Mouse (Mus musculus) heart, embryonic 10.5 days (tissue): ENCODE results near the gene Pdcd6. TPM values are rescaled to one million over a fixed set of nuclear protein-coding genes. Genes with fewer than 3 reads are reported as not detected.

ENCODE experiments used
- DNase-seq: peaks from one replicate; pipeline ENCODE4 v3.0.0-alpha.2; 2017; ENCODE audit warnings: low spot score
- H3K27ac ChIP-seq: fragments of 300-500 bp; sonication (generic); 2 replicates; pipeline ENCODE4 v1.5.1; 2016; ENCODE audit warnings: mild to moderate bottlenecking
- H3K27me3 ChIP-seq: fragments of 300-500 bp; sonication (generic); 2 replicates; pipeline ENCODE4 v1.6.1; 2016; ENCODE audit warnings: mild to moderate bottlenecking; ENCODE audit not compliant: poor library complexity, insufficient read depth, severe bottlenecking
- H3K36me3 ChIP-seq: fragments of 300-500 bp; sonication (generic); 2 replicates; pipeline ENCODE4 v1.6.1; 2016; ENCODE audit warnings: mild to moderate bottlenecking, moderate library complexity
- H3K4me1 ChIP-seq: fragments of 300-500 bp; sonication (generic); 2 replicates; pipeline ENCODE4 v1.6.1; 2016; ENCODE audit warnings: mild to moderate bottlenecking
- H3K4me3 ChIP-seq: fragments of 300-500 bp; sonication (generic); 2 replicates; pipeline ENCODE4 v1.5.1; 2016; ENCODE audit warnings: mild to moderate bottlenecking, moderate library complexity
- H3K9me3 ChIP-seq: fragments of 300-500 bp; sonication (generic); 2 replicates; pipeline ENCODE4 v1.6.1; 2016; ENCODE audit warnings: mild to moderate bottlenecking, moderate library complexity
- WGBS: fragments of 180-500 bp; shearing (Covaris S2); methylation state at CpG from one replicate; pipeline ENCODE4 v1.1.7; 2016; 5-methylcytosine and 5-hydroxymethylcytosine counted together
- polyA plus RNA-seq: library from polyadenylated mRNA; unstranded; fragments of >200 nt; fragmentation: Nextera tagmentation; extraction: Ambion mirVana; gene quantifications from 2 replicates; pipeline ENCODE4 v1.2.1, GENCODE M21; 2016

The Pdcd6 gene
- polyA plus RNA-seq, 1 experiment from 2014 or later: 126 TPM

DNA sequence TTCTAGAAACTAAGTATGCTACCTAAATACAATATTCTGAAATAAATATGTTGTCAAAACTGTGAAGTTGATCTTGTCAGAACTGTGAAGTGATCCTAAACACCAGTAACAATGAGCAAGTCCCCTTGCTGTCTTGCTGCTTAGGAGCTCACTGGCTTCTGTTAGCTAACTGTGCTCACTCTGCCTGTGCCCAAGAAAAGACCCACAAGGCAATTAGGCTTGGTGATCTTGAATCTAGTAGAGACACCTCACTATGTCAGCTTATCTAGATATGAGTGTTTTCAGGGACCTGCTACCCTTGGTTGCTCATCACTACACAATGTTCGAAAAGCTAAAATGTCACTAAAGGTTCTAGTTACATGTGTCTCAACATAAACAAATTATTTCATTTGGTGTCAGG, 11.6 kb downstream of the Pdcd6 start:
- DNase-seq: no peak
- Histone ChIP-seq H3K36me3 (peaks cover 82% of the 10 kb centered on the region), H3K27me3 (no peaks in the 10 kb centered on the region), H3K4me3 (no peak overlapping the region), H3K27ac (no peak overlapping the region), H3K4me1 (no peaks in the 10 kb centered on the region), H3K9me3 (no peaks in the 10 kb centered on the region)
- 94% methylated on average over 1 of the region's 1 CpGs for WGBS

GRCm38 (mm10) chr13:74305380-74305779, 12.0 kb downstream of the Pdcd6 start:
- DNase-seq: no peak
- no peak overlapping the region for H3K27ac ChIP-seq
- peaks cover 78% of the 10 kb centered on the region for H3K36me3 ChIP-seq
- WGBS: 86% methylated on average over 6 of the region's 6 CpGs
- H3K9me3 ChIP-seq: no peaks in the 10 kb centered on the region
- H3K27me3 ChIP-seq: no peaks in the 10 kb centered on the region
- H3K4me1 ChIP-seq: no peaks in the 10 kb centered on the region
- H3K4me3 ChIP-seq: no peak overlapping the region

- H3K4me1 ChIP-seq: no peaks in the 10 kb centered on the region
- no peak for DNase-seq
- no peaks in the 10 kb centered on the region for H3K9me3 ChIP-seq
- H3K36me3 ChIP-seq: peaks cover 51% of the 10 kb centered on the region
- H3K4me3 ChIP-seq: no peak overlapping the region
- WGBS: 83% methylated on average over 10 of the region's 10 CpGs
- H3K27ac ChIP-seq: no peak overlapping the region
- no peaks in the 10 kb centered on the region for H3K27me3 ChIP-seq
Measured at GRCm38 (mm10) chr13:74302050-74303037, 15.0 kb downstream of the Pdcd6 start.

DNA sequence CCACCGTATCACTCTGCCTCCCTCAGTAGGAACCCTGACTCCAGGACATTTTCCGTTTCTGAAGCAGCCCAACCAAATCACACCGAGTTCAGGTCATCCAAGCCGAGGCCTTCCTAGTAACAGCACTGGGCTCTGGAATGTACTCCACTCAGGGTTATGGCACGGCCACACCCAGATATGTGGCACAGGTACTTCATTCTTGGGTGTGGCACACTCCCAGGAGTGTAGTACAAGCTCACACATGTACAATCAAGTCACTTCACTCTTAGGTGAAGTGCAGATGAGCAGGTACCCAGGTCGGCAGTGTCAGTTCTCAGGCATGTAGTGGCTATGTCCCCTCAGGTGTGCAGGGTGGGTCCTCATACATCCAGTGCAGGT, 15.8 kb downstream of the Pdcd6 start:
- Histone ChIP-seq H3K36me3 (peaks cover 44% of the 10 kb centered on the region), H3K27me3 (no peaks in the 10 kb centered on the region), H3K4me3 (no peak overlapping the region), H3K9me3 (no peaks in the 10 kb centered on the region), H3K4me1 (no peaks in the 10 kb centered on the region), H3K27ac (no peak overlapping the region)
- no peak for DNase-seq
- WGBS: 71% methylated on average over 6 of the region's 6 CpGs

- Histone ChIP-seq H3K27me3 (no peaks in the 10 kb centered on the region), H3K4me3 (no peak overlapping the region), H3K4me1 (no peaks in the 10 kb centered on the region), H3K36me3 (peaks cover 39% of the 10 kb centered on the region), H3K9me3 (no peaks in the 10 kb centered on the region), H3K27ac (no peak overlapping the region)
- DNase-seq: peak; percentile 83
- 41% methylated on average over 4 of the region's 4 CpGs for WGBS
Measured at GRCm38 (mm10) chr13:74300925-74301606, 16.3 kb downstream of the Pdcd6 start.

GRCm38 (mm10) chr13:74296376-74296775, 21.0 kb downstream of the Pdcd6 start:
- Histone ChIP-seq H3K36me3 (no peaks in the 10 kb centered on the region), H3K4me1 (no peaks in the 10 kb centered on the region), H3K27me3 (peaks cover 25% of the 10 kb centered on the region), H3K9me3 (no peaks in the 10 kb centered on the region), H3K4me3 (no peak overlapping the region), H3K27ac (no peak overlapping the region)
- DNase-seq: no peak
- WGBS: 73% methylated on average over 7 of the region's 7 CpGs

GRCm38 (mm10) chr13:74292167-74292566, 25.2 kb downstream of the Pdcd6 start, which contains the start of gene Ahrr:
TSS of gene Ahrr (minus strand) at chr13:74292331.
- WGBS: 1% methylated on average over 27 of the region's 27 CpGs
- Histone ChIP-seq H3K4me3 (peak within 1 kb of the TSS; percentile 43), H3K27me3 (peaks cover 45% of the 10 kb centered on the region), H3K36me3 (no peaks in the 10 kb centered on the region), H3K27ac (no peak within 1 kb of the TSS), H3K9me3 (no peaks in the 10 kb centered on the region), H3K4me1 (no peaks in the 10 kb centered on the region)
- DNase-seq: peak; percentile 86

- no peaks in the 10 kb centered on the region for H3K9me3 ChIP-seq
- H3K4me1 ChIP-seq: no peaks in the 10 kb centered on the region
- H3K27ac ChIP-seq: no peak overlapping the region
- 70% methylated on average over 5 of the region's 5 CpGs for WGBS
- H3K4me3 ChIP-seq: no peak overlapping the region
- peaks cover 45% of the 10 kb centered on the region for H3K27me3 ChIP-seq
- no peak for DNase-seq
- H3K36me3 ChIP-seq: no peaks in the 10 kb centered on the region
Measured at GRCm38 (mm10) chr13:74289646-74290045, 27.7 kb downstream of the Pdcd6 start.

DNA sequence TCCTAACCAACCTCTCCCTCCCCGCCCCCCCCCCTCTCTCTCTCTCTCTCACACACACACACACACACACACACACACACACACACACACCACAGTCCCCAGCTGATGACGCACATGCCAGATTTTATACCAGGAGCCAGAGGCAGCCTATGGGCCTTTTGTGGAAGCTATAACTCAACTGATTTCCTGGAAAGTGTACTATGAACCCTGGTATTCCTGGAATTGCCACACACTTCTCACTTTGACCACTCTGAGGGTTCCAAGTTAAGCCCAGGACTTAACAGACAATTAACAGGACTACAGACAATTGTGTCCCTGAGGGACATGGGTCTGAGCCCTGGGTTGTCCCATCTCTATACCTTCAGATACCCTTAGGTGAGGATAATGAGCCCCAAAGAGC, 35.1 kb downstream of the Pdcd6 start:
- Histone ChIP-seq H3K27me3 (no peaks in the 10 kb centered on the region), H3K4me1 (no peaks in the 10 kb centered on the region), H3K9me3 (no peaks in the 10 kb centered on the region), H3K4me3 (no peak overlapping the region), H3K36me3 (no peaks in the 10 kb centered on the region), H3K27ac (no peak overlapping the region)
- peak; percentile 43 for DNase-seq
- 87% methylated on average over 1 of the region's 2 CpGs for WGBS

DNA sequence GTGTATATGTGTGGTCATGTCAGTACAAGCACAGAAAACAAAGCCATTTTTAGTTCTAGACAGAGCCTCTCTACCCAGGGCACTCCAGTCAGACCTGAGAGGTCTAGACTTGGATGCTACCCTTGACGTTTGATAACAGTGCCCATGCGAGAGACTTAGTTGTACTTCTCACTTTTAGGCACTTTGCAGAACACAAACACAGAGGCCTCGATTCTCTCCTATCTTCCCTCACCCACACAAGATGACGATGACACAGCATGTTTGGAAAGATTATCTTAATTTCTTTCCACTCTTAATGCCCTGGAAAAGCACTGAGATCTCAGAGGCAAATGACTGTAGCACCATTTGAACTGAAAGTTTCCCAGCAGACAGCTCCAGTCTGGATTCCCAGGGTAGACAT, 41.7 kb downstream of the Pdcd6 start:
- Histone ChIP-seq H3K4me1 (no peaks in the 10 kb centered on the region), H3K27ac (no peak overlapping the region), H3K9me3 (no peaks in the 10 kb centered on the region), H3K36me3 (no peaks in the 10 kb centered on the region), H3K4me3 (no peak overlapping the region), H3K27me3 (no peaks in the 10 kb centered on the region)
- WGBS: 55% methylated on average over 4 of the region's 4 CpGs
- no peak for DNase-seq

DNA sequence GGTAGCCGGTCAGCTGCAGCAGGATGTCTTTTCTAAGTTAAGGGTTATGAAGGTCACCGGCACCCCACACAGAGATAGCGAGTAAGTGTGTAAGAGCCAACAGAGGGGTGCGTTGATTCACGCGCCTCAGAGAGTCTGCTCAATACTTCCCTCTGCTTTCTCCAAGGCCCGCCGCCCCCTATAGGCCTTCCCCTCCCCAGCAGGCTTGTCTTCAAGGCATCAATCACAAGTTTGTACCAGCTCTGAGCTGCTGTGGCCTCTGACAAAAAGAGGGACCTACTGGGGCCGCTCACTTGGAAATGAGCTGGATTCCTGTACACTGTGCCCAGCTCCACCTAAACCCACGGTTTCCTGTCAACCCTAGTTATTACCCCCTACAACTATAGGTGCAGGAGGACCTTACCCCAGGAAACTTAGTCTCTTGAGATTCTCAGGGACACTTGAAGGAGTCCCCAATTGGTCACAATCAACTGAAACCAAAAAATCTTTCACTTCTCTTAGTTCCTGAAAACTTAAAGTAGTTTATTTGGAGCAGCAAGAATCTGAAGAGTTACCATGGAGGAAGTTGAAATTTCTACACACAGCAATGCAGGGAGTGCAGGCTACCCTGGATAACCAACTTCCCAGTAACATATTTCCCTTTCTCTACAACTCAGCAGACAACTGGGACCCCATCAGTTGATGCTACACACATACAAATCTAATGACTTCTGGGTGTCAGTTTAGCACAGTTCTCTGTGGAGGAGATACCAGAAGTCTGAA, 57.0 kb downstream of the Pdcd6 start:
- H3K4me3 ChIP-seq: peak overlapping the region; percentile 66
- 4% methylated on average over 10 of the region's 10 CpGs for WGBS
- H3K27me3 ChIP-seq: peaks cover 7% of the 10 kb centered on the region; the same call in 1 of the 2 replicates
- H3K27ac ChIP-seq: peak overlapping the region; percentile 81
- peaks cover 7% of the 10 kb centered on the region; the same call in 1 of the 2 replicates for H3K4me1 ChIP-seq
- H3K36me3 ChIP-seq: no peaks in the 10 kb centered on the region
- H3K9me3 ChIP-seq: no peaks in the 10 kb centered on the region
- DNase-seq: peak; percentile 82

GRCm38 (mm10) chr13:74259460-74260230, 57.7 kb downstream of the Pdcd6 start:
- peaks cover 7% of the 10 kb centered on the region; the same call in 1 of the 2 replicates for H3K27me3 ChIP-seq
- H3K27ac ChIP-seq: peak overlapping the region; percentile 81
- no peaks in the 10 kb centered on the region for H3K36me3 ChIP-seq
- WGBS: 3% methylated on average over 35 of the region's 35 CpGs
- DNase-seq: peak; percentile 76
- no peaks in the 10 kb centered on the region for H3K9me3 ChIP-seq
- H3K4me1 ChIP-seq: peaks cover 7% of the 10 kb centered on the region; the same call in 1 of the 2 replicates
- H3K4me3 ChIP-seq: peak overlapping the region; percentile 66
